Mouse (Mus musculus): ENCODE data around the gene Phf7.

Phf7 gene

GRCm38 (mm10) chr14:31232404-31233069, 18.6 kb downstream of the Phf7 start:
- DNase-seq: no peak

- DNase-seq: no peak
These were observed 20.7 kb downstream of the Phf7 start for GRCm38 (mm10) chr14:31230442-31230841.

- no peak for DNase-seq
These were observed 22.9 kb downstream of the Phf7 start for GRCm38 (mm10) chr14:31228234-31228633.

DNA sequence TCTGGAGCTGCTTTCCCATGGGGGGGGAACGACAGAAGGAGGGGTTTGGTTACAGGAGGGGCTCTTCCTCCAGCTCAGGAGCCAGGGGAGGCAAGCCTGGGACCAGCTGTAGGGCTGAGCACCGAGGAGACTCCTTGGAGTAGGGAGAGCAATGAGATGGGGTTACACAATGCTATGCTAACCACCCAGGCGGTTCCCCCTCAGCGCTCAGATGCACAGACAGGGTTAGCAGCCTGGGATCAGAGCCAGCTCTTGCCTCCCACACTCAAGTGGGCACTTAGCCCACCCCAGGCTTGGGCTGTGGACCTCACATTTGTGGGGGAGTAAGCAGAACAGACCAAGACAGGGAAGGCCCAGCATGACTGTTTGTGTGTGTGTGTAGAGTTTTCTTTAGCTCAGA, 24.1 kb downstream of the Phf7 start:
- no peak for DNase-seq

- DNase-seq: no peak
These were observed 33.5 kb downstream of the Phf7 start, which contains the start of gene Sema3g for GRCm38 (mm10) chr14:31217666-31218065. Gene Sema3g (plus strand): TSS chr14:31217860.

DNA sequence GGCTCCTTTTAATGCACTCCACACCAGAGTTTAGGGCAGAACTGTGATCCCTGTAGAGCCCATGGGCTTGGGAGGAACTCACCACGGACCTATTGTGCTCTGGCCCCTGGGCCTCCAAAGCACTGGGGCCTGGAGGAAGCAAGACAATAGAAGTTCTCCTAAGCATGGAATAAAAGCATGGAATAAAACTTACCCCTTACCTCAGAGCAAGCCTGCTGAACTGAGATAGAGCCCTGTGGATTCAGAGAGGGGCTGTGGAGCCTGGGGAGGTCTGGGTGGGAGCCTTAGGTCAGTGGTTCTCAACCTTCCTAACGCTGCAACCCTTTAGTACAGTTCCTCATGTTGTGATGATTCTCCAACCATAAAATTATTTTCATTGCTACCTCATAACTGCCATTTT, 34.3 kb downstream of the Phf7 start, which contains the start of gene Nisch:
Nisch (minus strand) TSS at position 101 of the 400 bp plus-strand sequence.
- DNase-seq: no peak

GRCm38 (mm10) chr14:31215157-31216002, 35.7 kb downstream of the Phf7 start:
- DNase-seq: peak in 1 of 2 experiments; percentile 45

GRCm38 (mm10) chr14:31214684-31215083, 36.4 kb downstream of the Phf7 start:
- DNase-seq: no peak

GRCm38 (mm10) chr14:31213868-31214267, 37.2 kb downstream of the Phf7 start:
- no peak for DNase-seq

DNA sequence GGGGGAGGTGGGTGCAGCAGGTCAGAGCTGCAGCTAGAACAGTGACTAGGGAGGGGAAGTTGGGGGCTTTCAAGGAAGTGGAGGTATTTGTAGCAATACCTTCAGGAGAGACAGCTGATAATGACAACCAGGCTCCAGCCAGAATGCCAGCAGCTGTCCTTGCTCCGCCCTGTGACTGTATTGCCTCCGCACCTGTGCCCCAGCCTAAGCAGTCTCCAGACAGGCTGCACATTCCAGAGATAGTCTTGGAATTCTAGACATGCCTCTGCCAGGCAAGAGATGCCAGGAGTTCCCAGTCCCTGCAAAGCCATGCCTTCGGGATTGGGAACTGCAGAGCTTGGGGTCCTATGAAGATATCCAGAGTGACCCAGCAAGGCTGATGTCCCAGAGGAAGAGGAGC, 38.6 kb downstream of the Phf7 start:
- no peak for DNase-seq

DNA sequence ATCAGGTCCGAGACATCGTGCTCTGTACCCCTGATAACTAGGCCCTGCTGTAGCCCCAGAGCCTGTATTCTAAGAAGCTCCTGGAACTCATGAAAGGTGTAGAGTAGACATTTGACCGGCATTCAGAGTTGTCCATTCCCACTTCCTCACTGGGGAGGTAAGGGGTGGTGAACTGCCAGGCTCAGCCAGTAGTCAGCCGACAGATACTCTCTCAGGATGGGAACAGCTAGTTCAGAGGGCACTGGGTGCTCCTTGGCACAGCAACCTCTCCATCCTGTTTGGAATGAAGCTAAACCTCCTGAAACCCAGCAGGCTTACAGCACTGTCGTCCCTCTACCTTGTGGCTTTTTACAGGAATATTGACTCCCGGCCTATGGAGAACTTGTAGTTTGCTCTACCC, 39.3 kb downstream of the Phf7 start:
- DNase-seq: no peak

DNA sequence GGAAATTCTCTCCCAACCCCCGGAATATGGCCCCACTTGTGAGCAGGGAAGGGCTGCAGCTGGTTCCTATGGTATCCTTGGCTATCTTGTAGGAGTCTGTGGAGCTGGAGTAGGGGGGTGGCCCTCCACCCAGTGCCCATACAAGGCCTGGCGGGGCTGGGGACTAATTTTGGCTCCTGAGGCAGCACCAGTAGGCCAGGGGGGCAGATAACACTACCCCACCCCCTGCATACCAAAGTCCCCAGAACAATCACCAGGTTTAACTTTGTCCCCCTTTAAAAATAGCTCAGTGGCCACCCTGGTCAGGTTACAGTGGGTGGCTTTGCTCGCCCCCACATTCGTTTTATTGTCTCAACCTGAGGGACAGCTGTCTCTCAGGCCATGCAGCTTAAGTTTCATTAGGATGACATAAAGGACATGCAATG, 42.0 kb downstream of the Phf7 start:
- no peak for DNase-seq

DNA sequence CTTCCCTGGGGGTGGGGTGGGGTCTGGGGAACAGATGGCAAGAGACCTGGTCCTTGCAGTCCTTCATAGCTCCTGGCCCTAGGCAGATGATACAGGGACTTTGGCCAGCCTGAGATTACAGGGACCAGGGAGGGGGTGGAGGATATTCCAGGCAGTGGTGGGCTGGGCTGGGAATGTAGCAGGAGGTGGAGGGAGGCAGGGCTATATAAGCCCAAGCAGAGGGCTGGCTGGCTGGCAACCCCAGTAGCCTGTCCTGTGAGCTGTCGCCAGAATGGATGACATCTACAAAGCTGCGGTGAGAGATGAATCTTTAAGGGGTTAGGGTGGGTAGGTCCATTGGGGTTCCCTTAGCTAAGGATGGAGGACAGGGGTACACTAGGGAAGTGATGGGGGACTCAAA, 43.0 kb downstream of the Phf7 start, which contains the start of gene Tnnc1:
Tnnc1 (plus strand) TSS at position 229 of the 400 bp plus-strand sequence.
- DNase-seq: no peak

GRCm38 (mm10) chr14:31207070-31207830, 43.9 kb downstream of the Phf7 start:
- peak in 1 of 2 experiments; percentile 34 for DNase-seq

GRCm38 (mm10) chr14:31206472-31206981, 44.6 kb downstream of the Phf7 start:
- DNase-seq: peak; percentile 93 to 94

DNA sequence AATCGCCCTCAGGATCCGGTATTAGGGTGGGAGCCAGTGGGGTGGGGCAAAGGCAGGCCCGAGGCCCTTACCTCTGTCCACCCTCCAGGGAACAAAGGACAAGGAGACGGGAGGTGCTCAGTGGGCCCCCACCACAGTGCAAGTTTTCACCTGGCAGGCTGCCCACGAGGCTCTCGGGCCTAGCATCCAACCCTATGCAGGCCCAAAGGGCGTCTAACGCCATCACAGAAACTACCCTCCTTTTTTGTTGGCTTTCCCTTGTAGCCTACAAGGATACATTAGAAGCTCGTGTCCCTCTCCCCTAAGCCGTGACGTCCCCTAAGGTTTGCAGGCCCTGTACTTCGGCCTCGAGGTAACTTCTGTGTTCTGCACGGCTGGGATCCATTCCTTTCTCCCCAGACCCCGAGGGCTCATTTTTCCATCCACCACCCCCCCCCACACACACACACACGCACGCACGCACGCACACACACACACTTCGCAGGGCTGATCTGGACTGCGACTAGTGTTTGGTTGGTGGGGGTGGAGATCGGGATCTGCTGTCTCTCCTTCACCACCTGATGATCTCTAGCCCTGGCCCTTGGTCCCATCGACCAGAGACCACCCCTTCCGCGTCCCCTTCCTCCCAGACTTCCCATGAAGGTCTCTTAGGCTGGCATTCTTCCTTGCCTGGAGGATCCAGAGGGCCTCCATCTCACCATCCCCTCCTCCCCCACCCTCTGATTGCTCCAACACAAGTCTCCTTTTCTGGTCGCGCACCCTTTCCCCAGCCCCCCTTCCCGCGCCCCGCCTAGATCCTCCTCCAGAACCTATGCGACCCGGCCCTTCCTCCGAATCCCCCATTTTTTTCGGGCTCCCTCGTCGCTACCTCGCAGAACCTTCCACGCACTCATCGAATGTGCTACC, 45.3 kb downstream of the Phf7 start:
- peak; percentile 20 to 45 for DNase-seq

GRCm38 (mm10) chr14:31205244-31205561, 45.9 kb downstream of the Phf7 start:
- DNase-seq: no peak

DNA sequence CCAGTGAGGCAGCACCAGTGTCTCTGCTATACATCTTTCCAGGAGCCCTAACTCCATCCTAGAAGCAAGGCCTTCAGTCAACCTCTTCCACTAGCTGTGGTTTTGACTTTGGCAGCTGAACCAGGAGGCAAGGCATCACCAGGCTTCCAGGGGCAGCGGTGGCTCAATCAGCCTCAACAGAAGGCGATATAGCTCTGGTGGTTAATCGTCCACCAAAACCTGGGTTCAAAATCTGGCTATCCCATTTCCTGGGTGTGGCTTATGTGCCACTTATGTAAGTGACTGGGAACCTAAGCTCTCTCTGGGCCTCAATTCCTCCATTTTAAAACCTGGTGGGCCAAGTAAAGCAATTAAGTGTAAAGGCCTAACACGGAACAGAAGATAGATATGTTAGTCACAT, 46.3 kb downstream of the Phf7 start:
- no peak for DNase-seq

- no peak for DNase-seq
These were observed 51.1 kb downstream of the Phf7 start for GRCm38 (mm10) chr14:31200038-31200437.

GRCm38 (mm10) chr14:31199599-31199998, 51.5 kb downstream of the Phf7 start:
- DNase-seq: no peak

DNA sequence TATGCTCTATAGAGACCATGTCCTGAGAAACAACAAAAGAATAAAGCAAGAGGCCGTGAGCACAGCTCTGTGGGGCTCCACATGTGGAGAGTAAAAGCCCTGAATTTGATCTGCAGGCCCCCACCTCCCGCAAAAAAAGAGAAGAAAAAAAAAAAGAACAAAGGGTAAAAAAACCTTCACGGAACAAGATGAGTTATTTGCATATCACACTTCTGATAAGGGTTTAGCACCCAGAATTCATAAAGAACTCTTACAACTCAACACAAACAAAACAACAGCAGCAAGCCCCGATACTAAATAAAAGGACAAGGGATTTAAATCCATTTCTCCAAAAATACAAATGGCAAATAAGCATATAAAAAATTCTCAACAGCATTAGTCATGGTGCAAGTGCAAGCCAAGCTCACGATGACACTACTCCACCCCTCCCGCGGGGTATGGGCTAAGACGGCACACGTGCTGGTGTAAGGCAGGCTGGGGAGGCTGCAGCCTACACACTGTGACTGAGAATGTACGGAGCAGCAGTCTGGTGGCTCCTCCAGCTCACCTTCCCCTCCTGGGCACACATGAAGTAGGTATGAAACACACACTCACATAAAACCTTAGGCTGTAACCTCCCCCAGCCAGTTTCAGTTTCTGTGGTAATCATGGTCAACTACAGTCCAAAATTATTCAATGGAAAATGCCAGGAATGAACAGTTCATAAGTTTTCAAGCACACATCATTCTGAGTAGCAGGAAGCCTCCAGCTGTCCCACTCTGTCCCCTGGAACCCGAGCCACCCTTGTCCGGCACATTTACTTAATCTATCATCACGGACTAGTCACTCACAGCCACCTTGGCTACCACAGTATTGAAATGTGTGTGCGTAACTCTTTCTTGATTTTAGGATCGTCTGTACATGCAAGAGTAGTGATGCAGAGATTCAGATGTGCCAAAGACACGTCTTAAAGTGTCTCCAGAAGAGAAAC, 53.3 kb downstream of the Phf7 start:
- DNase-seq: no peak

Data from thymus, adult 18-20 months (tissue).